In the genomic region with DNA sequence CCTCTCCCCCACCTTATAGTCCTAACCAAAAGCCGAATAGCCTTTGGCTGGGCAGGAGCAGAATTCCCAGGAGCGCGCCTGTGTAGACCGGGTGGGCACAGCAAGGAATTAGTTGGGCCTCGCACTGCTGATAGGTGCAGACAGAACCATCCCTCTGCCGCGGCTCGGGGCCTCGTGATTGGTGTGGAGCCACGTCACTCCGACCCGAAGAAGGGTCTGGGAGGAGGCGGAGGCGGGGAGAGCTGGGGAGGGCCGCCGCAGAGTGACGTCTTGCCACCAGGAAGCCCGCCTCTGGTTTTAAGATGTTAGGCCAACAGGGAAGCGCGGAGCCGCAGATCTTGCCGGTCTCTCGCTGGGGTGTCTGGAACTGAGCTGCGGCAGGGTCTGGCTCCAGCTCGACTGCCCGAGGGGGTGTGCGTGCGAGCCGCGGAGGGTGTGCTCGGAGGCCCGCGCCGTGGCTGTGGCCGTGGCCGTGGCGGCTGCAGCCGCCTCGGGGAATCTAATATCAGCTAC, we compare ENCODE assay signal across 8 mouse cellular contexts. TPM values are rescaled to one million over a fixed set of nuclear protein-coding genes. Genes with fewer than 3 reads are reported as not detected.
DNase-seq lines count a peak whose midpoint lies in the region; ATAC-seq and TF ChIP-seq lines count a peak whose summit lies in the region.

No protein-coding gene starts in this region.

- TF ChIP-seq EP300 in liver, postnatal 0 days (IDR thresholded peaks at IDR 0.05; ENCODE audit: low read depth): no peak

- peak overlapping the region; percentile 75 for H3K4me2 ChIP-seq in intestine, embryonic 14.5 days (ENCODE audit: low read length)
- peak overlapping the region; percentile 83 for H3K4me2 ChIP-seq in liver, postnatal 0 days (ENCODE audit: low read depth, low read length)
- H3K4me2 ChIP-seq in neural tube, embryonic 13.5 days: peak overlapping the region; percentile 67

- H3K9me3 ChIP-seq in intestine, embryonic 14.5 days (ENCODE audit: control insufficient read depth, low read length): no peaks in the 10 kb centered on the region
- H3K9me3 ChIP-seq in liver, postnatal 0 days (ENCODE audit: low read length): no peaks in the 10 kb centered on the region
- H3K9me3 ChIP-seq in neural tube, embryonic 13.5 days: no peaks in the 10 kb centered on the region

- no peak overlapping the region for H3K4me3 ChIP-seq in cerebellum, adult 2 months (replicated peaks; ENCODE audit: insufficient read depth, low read depth, low read length)
- H3K4me3 ChIP-seq in intestine, embryonic 14.5 days (ENCODE audit: low read depth, low read length): peak overlapping the region; percentile 53
- peak overlapping the region; percentile 57 for H3K4me3 ChIP-seq in liver, postnatal 0 days (ENCODE audit: low read depth, low read length)
- peak overlapping the region; percentile 40 for H3K4me3 ChIP-seq in neural tube, embryonic 13.5 days

- H3K9ac ChIP-seq in intestine, embryonic 14.5 days (ENCODE audit: low read length): peak overlapping the region; percentile 59
- H3K9ac ChIP-seq in liver, postnatal 0 days (replicated peaks): no peak overlapping the region; the same call in 1 of the 2 replicates
- H3K9ac ChIP-seq in neural tube, embryonic 13.5 days: 0 out of 2 replicates have a peak overlapping the region, but pooled peaks have one; percentile 26

- no peak overlapping the region for H3K27ac ChIP-seq in cerebellum, adult 2 months (ENCODE audit: insufficient read depth, low read length)
- H3K27ac ChIP-seq in intestine, embryonic 14.5 days (ENCODE audit: low read depth): peak overlapping the region; percentile 62; the same call in 1 of the 2 replicates
- H3K27ac ChIP-seq in liver, postnatal 0 days (ENCODE audit: low read depth): no peak overlapping the region
- H3K27ac ChIP-seq in neural tube, embryonic 13.5 days (replicated peaks): no peak overlapping the region

- TF ChIP-seq CTCF in cerebellum, adult 2 months (IDR thresholded peaks at IDR 0.05; ENCODE audit: borderline replicate concordance, insufficient read depth, low read depth, low read length): no peak
- no peak for TF ChIP-seq CTCF in liver, postnatal 0 days (IDR thresholded peaks at IDR 0.05; ENCODE audit: low read depth)

- TF ChIP-seq POLR2A in cerebellum, adult 2 months (IDR thresholded peaks at IDR 0.05; ENCODE audit: borderline replicate concordance, insufficient read depth, low read length): no peak

- ATAC-seq in intestine, embryonic 14.5 days (replicated peaks; ENCODE audit: low FRiP score, low TSS enrichment, low read depth): peak; percentile 93
- ATAC-seq in liver, postnatal 0 days: peak; percentile 78
- ATAC-seq in neural tube, embryonic 13.5 days (ENCODE audit: low read depth): peak; percentile 85

- peak; percentile 27 to 46 for DNase-seq in cerebellum, adult 2 months
- no peak for DNase-seq in cerebellum, adult 9-10 months
- peak; percentile 62 to 85 for DNase-seq in cerebellum, postnatal 4 days (ENCODE audit: low spot score in 2 of 2)
- DNase-seq in gastrocnemius, postnatal 4 days (ENCODE audit: low spot score in 2 of 2): peak; percentile 77 to 90
- peak; percentile 98 for DNase-seq in intestine, embryonic 14.5 days (ENCODE audit: low spot score)
- peak; percentile 73 for DNase-seq in liver, postnatal 0 days
- DNase-seq in urinary bladder, postnatal 14 days (ENCODE audit: low spot score): peak; percentile 95

- H3K27me3 ChIP-seq in cerebellum, adult 2 months (ENCODE audit: control insufficient read depth, insufficient read depth, low read length): peaks cover 20% of the 10 kb centered on the region; the same call in 1 of the 2 replicates
- H3K27me3 ChIP-seq in intestine, embryonic 14.5 days (replicated peaks; ENCODE audit: control insufficient read depth, insufficient read depth, low read length): peaks cover 93% of the 10 kb centered on the region
- peaks cover 97% of the 10 kb centered on the region for H3K27me3 ChIP-seq in liver, postnatal 0 days (ENCODE audit: insufficient read depth, low read length)
- H3K27me3 ChIP-seq in neural tube, embryonic 13.5 days: peaks cover 100% of the 10 kb centered on the region

- H3K36me3 ChIP-seq in intestine, embryonic 14.5 days (ENCODE audit: control insufficient read depth, insufficient read depth, low read length): no peaks in the 10 kb centered on the region
- no peaks in the 10 kb centered on the region for H3K36me3 ChIP-seq in liver, postnatal 0 days (replicated peaks; ENCODE audit: insufficient read depth, low read length)
- no peaks in the 10 kb centered on the region for H3K36me3 ChIP-seq in neural tube, embryonic 13.5 days

- WGBS in cerebellum, adult 2 months: 1% methylated on average over 39 of the region's 39 CpGs
- under 1% methylated on average over 38 of the region's 39 CpGs for WGBS in intestine, embryonic 14.5 days
- WGBS in liver, postnatal 0 days (ENCODE audit: insufficient replicate concordance): 1% methylated on average over 35 of the region's 39 CpGs
- under 1% methylated on average over 39 of the region's 39 CpGs for WGBS in neural tube, embryonic 13.5 days

- H3K4me1 ChIP-seq in cerebellum, adult 2 months (ENCODE audit: control insufficient read depth, insufficient read depth, low read length): 0 out of 2 replicates have a peak, but pooled peaks cover 2% of the 10 kb centered on the region
- H3K4me1 ChIP-seq in intestine, embryonic 14.5 days (replicated peaks; ENCODE audit: control insufficient read depth, insufficient read depth, low read length): peaks cover 6% of the 10 kb centered on the region; the same call in 1 of the 2 replicates
- H3K4me1 ChIP-seq in liver, postnatal 0 days (ENCODE audit: insufficient read depth): peaks cover 9% of the 10 kb centered on the region; the same call in 1 of the 2 replicates
- peaks cover 15% of the 10 kb centered on the region for H3K4me1 ChIP-seq in neural tube, embryonic 13.5 days (replicated peaks)

RNA-seq across cellular contexts. Expression of a gene that starts 14.0 kb away (rescaled TPM):
- polyA plus RNA-seq in cerebellum, adult 2 months (2012; rRNA removed): 0.25 TPM in 1 of 2 replicates, not detected in the other
- 10 to 100 TPM; 19.0 to 19.6 TPM for total RNA-seq in gastrocnemius, postnatal 4 days (2021)
- 35.6 and 48.0 TPM in 2 replicates for polyA plus RNA-seq in intestine, embryonic 14.5 days (2014; fragmentation: Nextera tagmentation; extraction: Ambion mirVana)
- polyA plus RNA-seq in liver, postnatal 0 days (2015; fragmentation: Nextera tagmentation; extraction: Ambion mirVana): 0.20 and 0.33 TPM in 2 replicates
- polyA plus RNA-seq in neural tube, embryonic 13.5 days (2015; fragmentation: Nextera tagmentation; extraction: Ambion mirVana): 4.2 and 5.7 TPM in 2 replicates
